Mouse (Mus musculus): ENCODE results near the gene Sars.

The Sars gene

DNA sequence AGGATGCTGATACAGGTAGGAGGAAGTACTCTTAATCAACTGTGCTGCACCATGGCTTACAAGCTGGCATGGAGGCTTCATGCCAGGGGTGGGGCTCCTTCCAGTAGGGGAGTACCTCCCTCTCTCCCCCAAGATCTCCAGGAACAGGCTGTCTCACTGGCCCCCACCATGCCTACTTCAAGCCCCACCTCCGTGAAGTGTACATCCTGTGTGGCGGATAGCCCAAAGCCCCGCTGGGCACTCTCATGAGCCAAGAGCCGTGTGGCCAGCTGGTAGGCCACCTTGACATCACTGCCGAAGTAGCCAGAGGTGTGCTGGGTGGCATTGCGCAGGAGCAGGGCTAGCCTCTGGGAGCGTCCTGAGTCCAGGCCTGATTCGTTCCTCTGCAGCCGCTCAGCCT is 46.7 kb downstream of the Sars start:
- intact Hi-C loops (cut with DNase I): no loop called here

DNA sequence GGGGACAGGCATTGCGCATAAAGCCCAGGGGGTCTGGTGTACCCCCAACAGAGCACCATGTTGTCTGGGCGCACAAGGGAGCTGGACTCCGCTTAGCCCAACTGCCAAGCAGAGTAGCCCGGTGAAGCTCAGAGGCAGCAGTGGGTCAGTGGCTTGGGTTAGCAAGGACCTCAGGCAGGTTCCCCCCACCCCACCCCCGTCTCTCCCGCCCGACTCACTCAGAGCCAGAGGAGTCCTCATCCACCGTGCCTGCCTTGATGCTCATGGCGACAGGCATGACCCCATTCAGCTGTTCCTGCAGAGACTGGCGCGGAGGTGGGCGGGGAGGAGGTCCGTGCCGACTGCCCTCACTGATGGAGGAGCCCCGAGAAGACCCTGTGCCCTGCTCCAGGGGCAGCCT is 52.2 kb downstream of the Sars start:
- intact Hi-C loops (cut with DNase I): no loop called here

DNA sequence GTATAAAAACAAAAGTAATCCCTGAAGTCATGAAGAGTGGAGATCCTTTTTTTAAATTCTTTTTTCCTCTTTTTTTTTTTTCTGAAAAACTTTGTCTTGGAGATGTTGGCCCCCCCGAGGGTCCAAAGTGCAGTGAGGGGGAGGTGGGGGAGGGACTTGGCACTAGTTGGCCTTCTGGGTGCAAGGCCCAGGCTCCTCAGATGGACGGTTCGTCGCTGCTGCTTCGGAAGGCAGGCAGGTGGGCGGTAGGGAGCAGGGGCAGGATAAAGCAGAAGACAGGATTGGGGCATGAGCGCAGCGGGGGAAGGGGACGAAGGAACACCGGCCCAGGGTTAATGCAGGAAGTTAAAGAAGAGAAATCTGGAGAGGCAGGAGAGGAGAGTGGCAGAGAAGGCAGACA is 52.7 kb downstream of the Sars start:
- intact Hi-C loops (cut with DNase I): no loop called here

DNA sequence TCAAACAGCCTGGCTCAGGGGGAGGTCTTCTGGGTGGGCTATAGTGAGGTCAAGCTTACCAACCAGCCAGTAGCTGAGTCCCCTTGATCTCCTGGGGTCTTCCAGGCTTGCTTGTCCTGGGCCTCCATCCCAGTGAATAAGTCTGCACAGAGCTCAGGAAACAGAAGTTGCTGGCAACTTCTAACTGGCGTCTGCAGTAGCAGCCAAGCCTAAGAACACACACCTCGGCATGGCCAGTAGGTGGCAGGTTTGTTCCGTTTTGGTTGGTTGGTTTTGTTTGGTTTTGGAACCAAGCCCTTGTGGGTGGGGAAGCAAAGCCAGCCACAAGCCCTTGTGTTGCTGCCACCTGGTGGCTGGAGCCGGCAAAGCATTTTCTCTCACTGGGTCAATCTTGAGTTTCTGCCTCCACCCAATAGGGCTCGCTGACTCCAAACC is 55.9 kb downstream of the Sars start:
- intact Hi-C loops (cut with DNase I): loop anchor here (2.0 to 10.0 kb wide), 2 partner anchors 108 to 224 kb away; no protein-coding TSS in a partner anchor

DNA sequence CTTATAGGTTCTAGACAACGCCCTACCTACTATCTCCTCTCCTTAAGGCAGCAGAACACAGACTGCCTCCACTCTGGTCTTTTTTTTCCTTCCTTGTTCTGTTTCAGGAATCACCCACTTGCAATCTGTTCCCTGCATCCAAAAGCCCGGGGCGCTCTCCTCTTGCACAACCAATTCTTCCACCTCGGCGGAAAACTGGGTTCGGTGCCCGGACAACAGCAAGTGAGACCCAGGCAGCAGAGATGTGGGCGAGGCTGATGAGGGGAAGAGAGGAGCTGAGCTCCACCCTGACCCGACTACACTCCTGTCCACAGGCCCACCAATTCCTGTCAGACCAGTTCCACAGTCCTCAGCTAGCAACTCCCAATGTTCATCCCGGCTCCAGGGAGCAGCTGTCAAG is 58.8 kb downstream of the Sars start:
- intact Hi-C loops (cut with DNase I): loop anchor here (10.0 kb wide), 1 partner anchor 221 kb away; no protein-coding TSS in a partner anchor

DNA sequence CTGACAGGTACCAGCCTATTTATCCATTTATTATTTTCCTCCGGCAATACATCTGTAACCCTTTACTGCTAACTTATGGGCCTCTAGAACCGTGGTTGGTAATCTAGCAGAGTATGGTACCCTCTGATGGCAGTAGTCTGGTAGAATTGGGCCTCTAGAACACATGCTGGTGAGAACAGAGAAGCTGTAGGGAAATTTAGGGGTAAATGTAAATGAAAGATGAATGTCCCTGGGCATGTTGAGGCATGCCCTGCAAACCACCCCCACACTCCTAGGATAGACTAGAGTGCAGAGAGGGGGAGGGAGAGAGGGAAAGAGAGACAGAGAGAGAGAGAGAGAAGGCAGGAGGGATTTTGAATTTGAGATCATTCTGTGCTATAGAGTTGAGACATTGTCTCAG is 60.6 kb downstream of the Sars start:
- intact Hi-C loops (cut with DNase I): loop anchor here (10.0 kb wide), 1 partner anchor 220 kb away; no protein-coding TSS in a partner anchor

DNA sequence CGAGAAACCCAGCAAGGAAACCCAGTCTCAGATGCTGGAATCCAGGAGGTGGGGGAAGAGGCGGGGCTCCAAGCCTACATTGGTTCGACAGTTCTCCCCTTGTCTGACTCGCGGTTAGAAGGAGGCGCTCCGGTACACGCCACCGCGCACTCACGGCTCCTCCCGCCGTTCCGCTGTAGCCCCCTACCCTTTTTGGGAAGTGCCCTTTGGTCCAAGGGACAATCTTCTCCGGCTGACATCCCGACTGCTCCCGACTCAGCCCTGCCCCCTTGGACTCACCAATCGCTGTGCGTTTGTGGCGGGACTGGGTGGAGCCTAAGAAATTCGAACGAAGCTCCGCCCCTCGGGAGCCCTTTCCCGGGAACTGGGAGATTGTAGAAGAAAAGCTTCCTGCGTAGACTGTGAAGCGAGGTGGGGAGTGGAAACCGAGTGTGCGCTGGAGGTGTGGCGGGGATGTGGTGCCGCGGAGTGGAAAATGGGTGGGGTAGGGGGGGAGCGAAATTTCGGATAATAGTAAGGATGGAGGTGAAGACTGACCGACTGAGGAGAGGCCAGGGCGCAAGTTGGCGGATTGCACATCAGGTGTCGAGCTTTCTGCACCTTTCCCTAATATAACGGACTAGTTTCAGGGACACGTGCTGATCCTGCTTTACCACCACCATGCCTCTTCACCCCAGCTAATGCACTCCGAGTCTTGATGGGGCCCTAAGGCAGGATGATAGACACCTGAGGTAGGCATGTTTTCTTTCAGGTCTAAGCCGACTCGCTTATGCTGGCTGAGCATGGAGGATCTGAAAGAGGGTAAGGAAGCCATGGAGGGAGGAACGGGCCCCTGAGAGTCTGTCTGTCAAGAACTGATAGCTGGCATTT is 61.3 kb downstream of the Sars start, which contains the start of gene Psrc1:
Gene Psrc1 (plus strand): TSS at position 355 of the 870 bp plus-strand sequence.
- intact Hi-C loops (cut with DNase I): loop anchor here (10.0 kb wide), 1 partner anchor 219 kb away; no protein-coding TSS in a partner anchor

DNA sequence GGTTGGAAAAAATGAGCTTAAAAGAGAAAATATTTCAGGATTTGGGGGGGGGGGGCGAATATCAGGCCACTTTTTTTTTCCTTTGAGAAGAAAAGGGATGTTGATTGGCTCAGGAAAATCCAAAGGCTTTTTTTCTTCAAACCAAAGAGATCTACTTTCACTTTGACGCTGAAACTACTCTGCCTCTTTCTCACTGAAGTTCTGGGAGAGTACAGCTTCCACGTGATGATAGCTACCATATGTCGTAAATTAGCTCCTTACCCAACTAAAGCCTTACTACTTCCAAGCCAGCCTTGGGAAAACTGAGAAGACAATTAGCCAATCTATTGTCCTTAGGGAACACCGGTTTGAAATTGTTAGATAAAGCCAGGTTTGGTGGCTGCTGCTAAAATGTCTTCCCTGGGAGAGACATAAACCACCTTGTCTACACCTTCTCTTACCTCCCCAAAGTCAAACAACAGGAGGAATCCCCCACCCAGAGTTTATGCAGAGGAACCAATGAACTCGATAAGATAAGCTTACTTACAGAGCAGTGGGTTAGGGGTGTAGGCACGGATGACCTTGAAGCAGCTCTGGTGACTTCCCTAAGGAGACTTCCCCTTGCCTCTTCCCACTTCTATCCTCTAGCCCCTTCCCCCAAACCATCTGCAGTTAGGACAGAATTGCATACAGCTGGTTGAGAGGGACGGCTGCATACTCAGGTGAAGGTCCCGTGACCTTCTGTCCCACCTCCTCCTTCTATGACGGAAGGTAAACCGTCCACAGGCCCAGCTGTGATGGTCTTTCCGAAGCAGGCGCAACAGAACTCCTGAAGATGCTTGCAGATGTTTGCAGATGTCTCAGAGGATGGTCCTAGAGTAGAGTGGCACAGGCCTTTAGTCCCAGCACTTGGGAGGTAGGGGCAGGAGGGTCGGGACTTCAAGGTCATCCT is 62.8 kb downstream of the Sars start:
- intact Hi-C loops (cut with DNase I): loop anchor here (10.0 kb wide), 1 partner anchor 217 kb away; no protein-coding TSS in a partner anchor

DNA sequence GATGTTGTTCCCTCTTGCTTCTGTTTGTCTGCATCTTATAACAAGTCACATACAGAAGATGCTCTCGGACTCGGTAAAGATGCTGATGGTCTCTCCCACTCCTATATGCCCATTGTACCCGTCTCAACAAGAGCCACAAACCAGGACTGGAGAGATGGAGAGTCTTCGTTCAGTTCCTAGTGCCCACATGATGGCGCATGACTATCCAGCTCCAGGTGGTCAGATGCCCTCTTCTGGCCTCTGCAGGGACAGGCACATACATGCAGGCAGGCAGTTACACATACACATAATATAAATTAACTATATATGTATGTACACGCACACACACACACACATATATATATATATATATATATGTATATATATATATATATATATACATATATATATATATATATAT is 64.3 kb downstream of the Sars start:
- intact Hi-C loops (cut with DNase I): loop anchor here (10.0 kb wide), 1 partner anchor 216 kb away; no protein-coding TSS in a partner anchor

DNA sequence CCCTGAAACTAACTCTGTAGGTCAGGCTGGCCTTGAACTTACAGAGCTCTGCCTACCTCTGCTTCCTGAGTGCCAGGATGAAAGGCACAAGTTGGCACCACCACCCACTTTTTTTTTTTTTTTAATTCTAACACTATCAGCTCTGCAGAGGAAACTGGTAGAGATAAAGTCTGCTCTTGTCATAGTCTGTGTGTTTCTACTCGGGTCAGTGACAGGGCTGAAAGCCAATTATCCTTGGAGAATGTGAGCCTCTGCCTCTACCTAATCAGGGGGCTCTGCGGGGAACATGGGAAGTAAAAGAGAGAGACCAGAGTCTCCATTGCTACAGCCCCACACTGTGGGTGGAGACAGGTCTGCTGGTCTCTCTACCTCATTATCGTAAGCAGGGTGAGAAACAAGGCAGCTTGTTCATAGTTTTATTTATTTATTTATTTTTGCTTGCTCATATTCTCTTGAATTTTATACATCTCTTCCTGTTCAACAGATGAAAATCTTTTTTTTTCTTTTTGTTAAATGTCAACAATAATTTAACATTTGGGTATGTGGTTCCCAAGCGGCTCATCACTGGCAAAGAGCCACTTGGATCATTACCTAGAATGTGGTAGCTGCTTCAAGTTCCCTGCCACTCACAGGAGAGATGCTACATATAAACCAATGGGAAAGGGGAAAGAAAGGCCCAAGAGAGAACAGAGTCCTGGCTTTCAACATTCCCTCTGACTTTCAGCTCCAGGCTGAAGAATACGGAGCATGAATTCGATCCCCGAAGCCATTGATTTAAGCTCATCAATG is 65.9 kb downstream of the Sars start:
- intact Hi-C loops (cut with DNase I): no loop called here
